Mouse (Mus musculus): ENCODE data around the gene Lrrc45. TPM values are rescaled to one million over a fixed set of nuclear protein-coding genes. Genes with fewer than 3 reads are reported as not detected.
A peak's percentile ranks its signal among the peaks of the same experiment; 100 is the strongest.
"Not testable (repeated sequence)": the region's sequence is repeated elsewhere in the genome, so short reads cannot be mapped to it uniquely, and the experiment has no call there.

The Lrrc45 gene
- polyA plus RNA-seq, 1 experiment from 2014 or later = 58.2 TPM

- H3K9me3 ChIP-seq (ENCODE audit: control insufficient read depth, low read length) = no peaks in the 10 kb centered on the region
- H3K27ac ChIP-seq (ENCODE audit: low read length) = no peak overlapping the region
- no peak overlapping the region for H3K4me3 ChIP-seq (ENCODE audit: low read length)
- 62% methylated on average over 8 of the region's 8 CpGs for WGBS
- no peak overlapping the region for H3K4me2 ChIP-seq (ENCODE audit: low read depth, low read length)
- ATAC-seq (ENCODE audit: low read depth) = no peak
- H3K9ac ChIP-seq (ENCODE audit: low read length) = no peak overlapping the region
- H3K27me3 ChIP-seq (ENCODE audit: control insufficient read depth, insufficient read depth, low read depth, low read length) = no peaks in the 10 kb centered on the region
- H3K4me1 ChIP-seq (replicated peaks; ENCODE audit: control insufficient read depth, insufficient read depth, low read length) = no peaks in the 10 kb centered on the region
- H3K36me3 ChIP-seq (ENCODE audit: control insufficient read depth, insufficient read depth, low read length) = no peaks in the 10 kb centered on the region
Observed at GRCm38 (mm10) chr11:120749430-120749829, 35.7 kb downstream of the Lrrc45 start.

DNA sequence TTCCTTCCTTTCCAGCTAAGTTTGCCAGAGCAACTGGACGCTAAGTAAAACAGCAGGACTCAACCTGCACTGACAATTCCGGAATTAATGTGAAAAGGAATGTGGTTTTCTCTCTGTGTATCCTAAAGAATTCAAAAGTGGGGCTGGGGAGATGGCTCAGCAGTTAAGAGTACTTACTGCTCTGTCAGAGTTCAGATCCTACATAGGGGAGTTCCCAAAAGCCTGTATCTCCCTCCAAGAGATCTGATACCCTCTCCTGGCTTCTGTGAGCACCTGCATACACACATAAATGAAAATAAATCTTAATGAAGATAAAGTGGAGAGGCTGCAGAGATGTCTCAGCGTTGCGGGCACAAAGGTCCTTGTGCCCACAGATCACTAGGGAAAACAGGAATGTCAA lies 37.9 kb downstream of the Lrrc45 start:
- no peak overlapping the region for H3K4me3 ChIP-seq (ENCODE audit: low read length)
- H3K36me3 ChIP-seq (ENCODE audit: control insufficient read depth, insufficient read depth, low read length) = no peaks in the 10 kb centered on the region
- H3K27ac ChIP-seq (ENCODE audit: low read length) = no peak overlapping the region
- no peak for ATAC-seq (ENCODE audit: low read depth)
- H3K9me3 ChIP-seq (ENCODE audit: control insufficient read depth, low read length) = no peaks in the 10 kb centered on the region; the same call in 1 of the 2 replicates
- 53% methylated on average over 4 of the region's 4 CpGs for WGBS
- H3K4me2 ChIP-seq (ENCODE audit: low read depth, low read length) = no peak overlapping the region
- H3K27me3 ChIP-seq (ENCODE audit: control insufficient read depth, insufficient read depth, low read depth, low read length) = no peaks in the 10 kb centered on the region
- H3K4me1 ChIP-seq (replicated peaks; ENCODE audit: control insufficient read depth, insufficient read depth, low read length) = no peaks in the 10 kb centered on the region
- no peak overlapping the region for H3K9ac ChIP-seq (ENCODE audit: low read length)

DNA sequence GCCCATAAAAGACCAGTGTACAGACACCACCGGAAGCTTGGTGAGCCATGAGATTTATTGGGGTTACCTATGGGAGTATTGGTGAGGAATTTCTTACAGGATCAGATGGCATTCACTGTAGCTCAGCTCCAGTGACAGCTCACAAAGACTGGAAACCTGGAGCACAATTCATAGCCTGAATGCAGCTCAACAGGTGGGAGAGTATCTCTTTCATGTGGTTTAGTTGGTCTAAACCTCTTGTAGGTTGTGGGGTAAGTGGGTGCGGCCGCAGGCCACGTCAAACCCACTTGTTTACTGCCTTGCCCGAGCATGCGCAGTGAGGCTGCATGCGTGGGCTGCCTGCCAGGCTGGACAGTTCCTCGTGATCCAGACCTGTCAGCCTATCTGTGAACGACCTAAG lies 46.5 kb downstream of the Lrrc45 start:
- H3K9ac ChIP-seq (ENCODE audit: low read length) = no peak overlapping the region

DNA sequence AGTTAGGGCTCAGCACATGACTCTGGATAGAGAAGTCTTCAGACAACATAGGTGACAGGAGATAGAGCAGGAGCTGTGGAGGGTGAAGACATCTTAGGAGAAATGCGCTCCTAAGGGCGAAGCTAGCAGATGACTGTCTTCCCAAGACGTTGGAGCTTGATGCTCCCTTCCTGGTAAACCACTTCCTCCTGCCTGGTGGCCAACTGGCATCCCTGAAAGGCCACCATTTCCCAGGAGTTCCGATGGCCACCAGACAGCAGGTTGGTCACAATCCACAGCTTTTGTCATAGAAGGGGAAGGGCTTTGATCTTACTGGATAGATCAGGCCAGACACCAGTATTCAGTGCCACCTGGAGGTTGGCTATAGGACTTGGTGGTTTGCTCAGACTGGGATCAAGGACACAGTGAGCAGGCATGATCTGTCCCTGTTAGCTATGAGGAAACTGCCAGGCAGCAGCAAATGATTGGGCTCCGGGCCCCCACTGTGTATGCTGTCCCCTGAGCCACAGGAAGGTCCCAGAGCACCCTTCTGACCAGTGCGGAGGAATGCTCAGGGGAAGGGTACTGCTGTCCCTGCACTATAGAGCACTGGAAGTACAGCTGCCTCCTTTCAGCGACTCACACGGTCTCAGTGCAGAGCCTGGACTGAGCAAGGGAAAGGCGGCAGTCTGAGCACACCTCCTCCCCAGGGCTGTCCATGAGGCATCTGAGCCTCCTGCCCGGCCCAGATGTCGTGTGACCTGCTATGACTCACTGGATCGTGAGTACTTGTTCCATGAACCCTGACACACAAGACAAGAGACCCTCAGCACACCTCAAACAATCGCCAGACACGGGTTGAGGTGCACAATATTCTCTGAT lies 48.3 kb downstream of the Lrrc45 start:
- Histone ChIP-seq H3K27ac (ENCODE audit: low read length) (0 out of 2 replicates have a peak overlapping the region, but pooled peaks have one; percentile 21), H3K9me3 (ENCODE audit: control insufficient read depth, low read length) (peaks cover 18% of the 10 kb centered on the region; the same call in 1 of the 2 replicates), H3K4me1 (replicated peaks; ENCODE audit: control insufficient read depth, insufficient read depth, low read length) (peaks cover 3% of the 10 kb centered on the region; the same call in 1 of the 2 replicates), H3K4me2 (ENCODE audit: low read depth, low read length) (peak overlapping the region; percentile 16), H3K9ac (ENCODE audit: low read length) (no peak overlapping the region), H3K4me3 (ENCODE audit: low read length) (no peak overlapping the region; the same call in 1 of the 2 replicates), H3K36me3 (ENCODE audit: control insufficient read depth, insufficient read depth, low read length) (no peaks in the 10 kb centered on the region), H3K27me3 (ENCODE audit: control insufficient read depth, insufficient read depth, low read depth, low read length) (no peaks in the 10 kb centered on the region)
- 62% methylated on average over 14 of the region's 14 CpGs for WGBS
- ATAC-seq (ENCODE audit: low read depth) = peak; percentile 43; the same call in 1 of the 2 replicates

More for the DNA sequence above, 46.5 kb downstream of the Lrrc45 start:
- no peak for ATAC-seq (ENCODE audit: low read depth)
- Histone ChIP-seq H3K4me1 (replicated peaks; ENCODE audit: control insufficient read depth, insufficient read depth, low read length) (peaks cover 3% of the 10 kb centered on the region; the same call in 1 of the 2 replicates), H3K36me3 (ENCODE audit: control insufficient read depth, insufficient read depth, low read length) (no peaks in the 10 kb centered on the region), H3K4me3 (ENCODE audit: low read length) (no peak overlapping the region), H3K4me2 (ENCODE audit: low read depth, low read length) (no peak overlapping the region), H3K27ac (ENCODE audit: low read length) (no peak overlapping the region), H3K9me3 (ENCODE audit: control insufficient read depth, low read length) (peaks cover 21% of the 10 kb centered on the region; the same call in 1 of the 2 replicates), H3K27me3 (ENCODE audit: control insufficient read depth, insufficient read depth, low read depth, low read length) (no peaks in the 10 kb centered on the region)
- 79% methylated on average over 9 of the region's 9 CpGs for whole genome bisulfite sequencing

- peak; percentile 34; the same call in 1 of the 2 replicates for ATAC-seq (ENCODE audit: low read depth)
- 7% methylated on average over 14 of the region's 14 CpGs for WGBS
- not testable (repeated sequence) for H3K4me3 ChIP-seq (ENCODE audit: low read length)
Observed at GRCm38 (mm10) chr11:120762672-120763041, 48.9 kb downstream of the Lrrc45 start, which contains the start of gene Hmga1b. Gene Hmga1b, plus strand, starts transcription at chr11:120762794.

DNA sequence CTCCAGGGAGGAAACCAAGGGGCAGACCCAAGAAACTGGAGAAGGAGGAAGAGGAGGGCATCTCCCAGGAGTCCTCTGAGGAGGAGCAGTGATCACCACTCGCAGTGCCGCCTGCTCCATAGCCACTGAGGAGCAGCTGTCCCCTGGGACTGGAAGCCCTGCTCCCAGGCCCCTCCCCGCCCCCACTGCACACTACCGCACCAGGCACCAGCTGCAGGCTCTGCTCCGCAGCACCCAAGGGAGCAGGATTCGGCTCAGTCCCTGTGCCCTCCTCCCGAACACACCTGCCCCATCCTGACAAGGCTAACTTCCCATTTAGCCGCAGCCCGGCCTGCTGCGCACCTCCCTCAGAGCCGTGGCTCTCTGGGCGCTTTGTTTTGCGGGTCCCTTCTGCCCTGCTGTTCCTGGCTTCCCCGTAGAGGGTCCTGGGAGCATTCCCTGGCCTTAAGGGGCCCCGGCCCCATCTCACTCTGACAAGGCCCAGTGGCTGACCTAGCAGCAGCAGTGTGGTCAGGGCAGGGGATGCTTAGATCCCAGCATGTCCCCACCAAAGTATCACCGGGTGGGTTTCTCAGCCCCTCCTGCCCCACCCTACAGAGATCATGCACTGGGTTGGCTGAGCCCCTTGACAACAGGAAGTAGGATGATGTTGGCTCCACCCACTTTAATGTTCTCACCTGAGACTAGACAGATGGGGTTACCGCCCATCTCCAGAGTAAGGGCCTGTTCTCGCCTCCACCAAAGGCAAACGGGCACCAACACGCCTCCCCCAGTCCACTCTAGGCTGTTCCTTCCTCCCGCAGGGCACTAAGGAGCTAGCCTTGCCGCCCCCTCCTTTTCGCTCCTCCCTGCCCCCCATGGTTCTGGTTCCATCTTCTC lies 49.6 kb downstream of the Lrrc45 start:
- H3K9me3 ChIP-seq (ENCODE audit: control insufficient read depth, low read length) = peaks cover 12% of the 10 kb centered on the region; the same call in 1 of the 2 replicates
- peak; percentile 27 for ATAC-seq (ENCODE audit: low read depth)
- H3K27me3 ChIP-seq (ENCODE audit: control insufficient read depth, insufficient read depth, low read depth, low read length); H3K36me3 ChIP-seq (ENCODE audit: control insufficient read depth, insufficient read depth, low read length); H3K4me3 ChIP-seq (ENCODE audit: low read length); H3K27ac ChIP-seq (ENCODE audit: low read length); H3K4me1 ChIP-seq (replicated peaks; ENCODE audit: control insufficient read depth, insufficient read depth, low read length); H3K9ac ChIP-seq (ENCODE audit: low read length): not testable (repeated sequence)
- 0% methylated on average over 2 of the region's 23 CpGs for WGBS
- peak overlapping the region; percentile 16 for H3K4me2 ChIP-seq (ENCODE audit: low read depth, low read length)

More at GRCm38 (mm10) chr11:120762672-120763041, 48.9 kb downstream of the Lrrc45 start, which contains the start of gene Hmga1b:
- H3K4me2 ChIP-seq (ENCODE audit: low read depth, low read length) = peak within 1 kb of the TSS; percentile 16
- not testable (repeated sequence) for H3K27me3 ChIP-seq (ENCODE audit: control insufficient read depth, insufficient read depth, low read depth, low read length); H3K36me3 ChIP-seq (ENCODE audit: control insufficient read depth, insufficient read depth, low read length); H3K9ac ChIP-seq (ENCODE audit: low read length); H3K4me1 ChIP-seq (replicated peaks; ENCODE audit: control insufficient read depth, insufficient read depth, low read length)
- H3K27ac ChIP-seq (ENCODE audit: low read length) = 0 out of 2 replicates have a peak within 1 kb of the TSS, but pooled peaks have one; percentile 21
- peaks cover 17% of the 10 kb centered on the region; the same call in 1 of the 2 replicates for H3K9me3 ChIP-seq (ENCODE audit: control insufficient read depth, low read length)

DNA sequence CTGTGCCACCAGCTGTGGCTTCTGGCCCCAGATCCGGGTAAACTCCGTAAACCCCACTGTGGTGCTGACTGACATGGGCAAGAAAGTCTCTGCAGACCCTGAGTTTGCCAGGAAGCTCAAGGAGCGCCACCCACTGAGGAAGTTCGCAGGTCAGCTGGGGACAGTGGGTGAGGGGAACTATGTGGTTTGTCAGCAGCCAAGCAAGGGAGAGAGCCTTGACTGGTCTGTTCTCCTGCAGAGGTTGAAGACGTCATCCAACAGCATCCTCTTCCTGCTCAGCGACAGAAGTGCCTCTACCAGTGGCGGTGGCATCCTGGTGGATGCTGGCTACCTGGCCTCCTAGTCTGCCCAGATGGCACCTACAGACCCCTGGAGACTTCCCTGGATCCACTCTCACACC lies 53.3 kb downstream of the Lrrc45 start:
- H3K36me3 ChIP-seq (ENCODE audit: control insufficient read depth, insufficient read depth, low read length); H3K9me3 ChIP-seq (ENCODE audit: control insufficient read depth, low read length); H3K27ac ChIP-seq (ENCODE audit: low read length); H3K9ac ChIP-seq (ENCODE audit: low read length); H3K4me2 ChIP-seq (ENCODE audit: low read depth, low read length); H3K4me3 ChIP-seq (ENCODE audit: low read length); H3K27me3 ChIP-seq (ENCODE audit: control insufficient read depth, insufficient read depth, low read depth, low read length); ATAC-seq (ENCODE audit: low read depth); H3K4me1 ChIP-seq (replicated peaks; ENCODE audit: control insufficient read depth, insufficient read depth, low read length): not testable (repeated sequence)
- WGBS = 41% methylated on average over 3 of the region's 7 CpGs

DNA sequence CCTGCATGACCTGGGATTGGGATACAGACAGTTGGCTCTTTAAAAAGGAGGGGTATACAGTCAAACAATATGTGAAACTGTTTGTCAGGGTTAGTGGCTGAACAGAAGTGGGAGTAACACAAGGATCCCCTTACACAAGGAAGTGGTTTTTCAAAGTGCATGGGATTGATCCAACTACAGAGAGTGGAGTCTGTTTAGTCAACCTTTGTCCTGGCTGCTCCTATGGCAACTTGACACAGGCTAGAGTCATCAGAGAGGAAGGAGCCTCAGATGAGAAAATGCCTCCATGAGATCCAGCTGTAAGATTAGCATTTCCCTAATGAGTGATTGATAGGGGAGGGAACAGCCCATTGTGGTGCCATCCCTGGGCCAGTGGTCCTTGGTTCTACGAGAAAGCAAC lies 54.5 kb downstream of the Lrrc45 start:
- Histone ChIP-seq H3K27ac (ENCODE audit: low read length) (no peak overlapping the region), H3K36me3 (ENCODE audit: control insufficient read depth, insufficient read depth, low read length) (no peaks in the 10 kb centered on the region), H3K4me2 (ENCODE audit: low read depth, low read length) (no peak overlapping the region), H3K9me3 (ENCODE audit: control insufficient read depth, low read length) (no peaks in the 10 kb centered on the region), H3K4me1 (replicated peaks; ENCODE audit: control insufficient read depth, insufficient read depth, low read length) (no peaks in the 10 kb centered on the region), H3K27me3 (ENCODE audit: control insufficient read depth, insufficient read depth, low read depth, low read length) (no peaks in the 10 kb centered on the region), H3K9ac (ENCODE audit: low read length) (no peak overlapping the region), H3K4me3 (ENCODE audit: low read length) (no peak overlapping the region)
- ATAC-seq (ENCODE audit: low read depth) = no peak
- 73% methylated on average over 1 of the region's 1 CpGs for WGBS

Measured in lung, embryonic 16.5 days (tissue).